In genomic region chr11:53431347-53432056, GRCm38 (mm10) we compare ENCODE assay signal across 8 mouse cellular contexts. TPM values are rescaled to one million over a fixed set of nuclear protein-coding genes. Genes with fewer than 3 reads are reported as not detected.
DNase-seq lines count a peak whose midpoint lies in the region; ATAC-seq and TF ChIP-seq lines count a peak whose summit lies in the region.

No protein-coding gene starts in this region.

- peak; percentile 7 for ATAC-seq in intestine, postnatal 0 days
- peak; percentile 70 for ATAC-seq in midbrain, embryonic 13.5 days

- peaks cover 4% of the 10 kb centered on the region; the same call in 1 of the 2 replicates for H3K4me1 ChIP-seq in cerebellum, adult 2 months (ENCODE audit: control insufficient read depth, insufficient read depth, low read length)
- H3K4me1 ChIP-seq in embryonic fibroblast, embryonic 13.5 days (ENCODE audit: control insufficient read depth, insufficient read depth, low read length) = peaks cover 4% of the 10 kb centered on the region; the same call in 1 of the 2 replicates
- H3K4me1 ChIP-seq in intestine, postnatal 0 days (replicated peaks; ENCODE audit: control insufficient read depth, insufficient read depth, low read length) = peaks cover 5% of the 10 kb centered on the region; the same call in 1 of the 2 replicates
- H3K4me1 ChIP-seq in midbrain, embryonic 13.5 days (replicated peaks) = peaks cover 18% of the 10 kb centered on the region

- H3K9ac ChIP-seq in intestine, postnatal 0 days (ENCODE audit: low read depth, low read length) = no peak overlapping the region; the same call in none of the 2 replicates
- H3K9ac ChIP-seq in midbrain, embryonic 13.5 days (replicated peaks) = peak overlapping the region; percentile 47

- H3K4me3 ChIP-seq in cerebellum, adult 2 months (replicated peaks; ENCODE audit: insufficient read depth, low read depth, low read length) = peak overlapping the region; percentile 89
- H3K4me3 ChIP-seq in C2C12 (ENCODE audit: insufficient read depth, poor library complexity, severe bottlenecking) = peak overlapping the region; percentile 92
- H3K4me3 ChIP-seq in embryonic fibroblast, embryonic 13.5 days (ENCODE audit: insufficient read depth, low read length) = peak overlapping the region; percentile 33
- H3K4me3 ChIP-seq in intestine, postnatal 0 days (ENCODE audit: low read depth, low read length) = peak overlapping the region; percentile 67
- H3K4me3 ChIP-seq in midbrain, embryonic 13.5 days (replicated peaks) = peak overlapping the region; percentile 90

- no peaks in the 10 kb centered on the region for H3K27me3 ChIP-seq in cerebellum, adult 2 months (ENCODE audit: control insufficient read depth, insufficient read depth, low read length)
- peaks cover 5% of the 10 kb centered on the region for H3K27me3 ChIP-seq in C2C12 (ENCODE audit: control insufficient read depth, insufficient read depth, insufficient read length)
- H3K27me3 ChIP-seq in intestine, postnatal 0 days (replicated peaks; ENCODE audit: control insufficient read depth, insufficient read depth, low read length) = no peaks in the 10 kb centered on the region
- no peaks in the 10 kb centered on the region for H3K27me3 ChIP-seq in midbrain, embryonic 13.5 days

- peaks cover 15% of the 10 kb centered on the region for H3K79me3 ChIP-seq in C2C12 (ENCODE audit: low read depth)

- no peaks in the 10 kb centered on the region for H3K9me3 ChIP-seq in intestine, postnatal 0 days (ENCODE audit: control insufficient read depth)
- no peaks in the 10 kb centered on the region for H3K9me3 ChIP-seq in midbrain, embryonic 13.5 days

- peak overlapping the region; percentile 76 for H3K4me2 ChIP-seq in intestine, postnatal 0 days (replicated peaks; ENCODE audit: low read depth)
- H3K4me2 ChIP-seq in midbrain, embryonic 13.5 days (replicated peaks) = peak overlapping the region; percentile 53

- H3K27ac ChIP-seq in cerebellum, adult 2 months (ENCODE audit: insufficient read depth, low read length) = peak overlapping the region; percentile 76
- H3K27ac ChIP-seq in embryonic fibroblast, embryonic 13.5 days (ENCODE audit: insufficient read depth, low read length) = peak overlapping the region; percentile 12; the same call in 1 of the 2 replicates
- peak overlapping the region; percentile 66 for H3K27ac ChIP-seq in intestine, postnatal 0 days (ENCODE audit: low read depth, low read length)
- H3K27ac ChIP-seq in midbrain, embryonic 13.5 days = peak overlapping the region; percentile 25

- TF ChIP-seq POLR2A in cerebellum, adult 2 months (IDR thresholded peaks at IDR 0.05; ENCODE audit: borderline replicate concordance, insufficient read depth, low read length) = peak; percentile 76; the same call in 1 of the 2 replicates
- TF ChIP-seq POLR2A in embryonic fibroblast, embryonic 13.5 days (IDR thresholded peaks at IDR 0.05; ENCODE audit: low read depth, low read length) = no peak

- no peak for TF ChIP-seq CTCF in cerebellum, adult 2 months (IDR thresholded peaks at IDR 0.05; ENCODE audit: borderline replicate concordance, insufficient read depth, low read depth, low read length)
- TF ChIP-seq CTCF in C2C12 (IDR thresholded peaks at IDR 0.05; ENCODE audit: control insufficient read depth, insufficient read depth, insufficient read length) = no peak
- no peak for TF ChIP-seq CTCF in embryonic fibroblast, embryonic 13.5 days (IDR thresholded peaks at IDR 0.05; ENCODE audit: borderline replicate concordance, insufficient read depth, low read length)
- no peak for TF ChIP-seq CTCF in intestine, postnatal 0 days (IDR thresholded peaks at IDR 0.05; ENCODE audit: low read depth)

- 9% methylated on average over 9 of the region's 9 CpGs for WGBS in cerebellum, adult 2 months
- 7% methylated on average over 9 of the region's 9 CpGs for WGBS in intestine, postnatal 0 days
- 21% methylated on average over 9 of the region's 9 CpGs for WGBS in midbrain, embryonic 13.5 days

- DNase-seq in cerebellum, adult 2 months = no peak
- no peak for DNase-seq in cerebellum, adult 11-12 months
- no peak for DNase-seq in ovary, postnatal 10 days (ENCODE audit: low spot score)
- DNase-seq in gastrocnemius, adult 8-10 months (ENCODE audit: low spot score in 2 of 2) = no peak

- peaks cover 26% of the 10 kb centered on the region for H3K79me2 ChIP-seq in C2C12 (ENCODE audit: control insufficient read depth, insufficient read depth)

- no peak overlapping the region for H3ac ChIP-seq in C2C12 (ENCODE audit: control insufficient read depth, insufficient read length, low read depth)

- H3K36me3 ChIP-seq in C2C12 (ENCODE audit: control insufficient read depth, insufficient read depth) = peaks cover 24% of the 10 kb centered on the region
- peaks cover 18% of the 10 kb centered on the region for H3K36me3 ChIP-seq in intestine, postnatal 0 days (ENCODE audit: control insufficient read depth, insufficient read depth)
- H3K36me3 ChIP-seq in midbrain, embryonic 13.5 days = peaks cover 12% of the 10 kb centered on the region

TF ChIP-seq in C2C12, 6 proteins besides CTCF, POLR2A, EP300 and RAD21:
- TF ChIP-seq MAX (IDR thresholded peaks at IDR 0.05) (no peak), MYOG (IDR thresholded peaks at IDR 0.05; ENCODE audit: control insufficient read depth, extremely low read depth, insufficient read length) (no peak), CEBPB (IDR thresholded peaks at IDR 0.05; ENCODE audit: low read depth) (no peak)

RNA-seq across cellular contexts. Expression of gene Gdf9, which starts 0.7 kb away (rescaled TPM):
- 2.2 and 2.5 TPM in 2 replicates for polyA plus RNA-seq in cerebellum, adult 2 months (2012; rRNA removed)
- 0.70 TPM for polyA plus RNA-seq in C2C12 (2012; fragmentation: generic; extraction: Trizol)
- 0.68 and 1.2 TPM in 2 replicates for polyA plus RNA-seq in embryonic fibroblast, embryonic 13.5 days (2011; ENCODE audit: insufficient read length, low read depth, missing spikeins)
- 5.5 and 5.6 TPM in 2 replicates for polyA plus RNA-seq in intestine, postnatal 0 days (2015; fragmentation: Nextera tagmentation; extraction: Ambion mirVana)
- polyA plus RNA-seq in midbrain, embryonic 13.5 days (2015; fragmentation: Nextera tagmentation; extraction: Ambion mirVana) = 3.3 and 3.7 TPM in 2 replicates
- under 1 TPM; 0.27 to 0.56 (median 0.28) TPM for total RNA-seq in gastrocnemius, adult 8-10 months (2022)

RNA-seq across cellular contexts. Expression of gene Uqcrq, which starts 0.9 kb away (rescaled TPM):
- polyA plus RNA-seq in cerebellum, adult 2 months (2012; rRNA removed) = 447 and 454 TPM in 2 replicates
- 664 TPM for polyA plus RNA-seq in C2C12 (2012; fragmentation: generic; extraction: Trizol)
- polyA plus RNA-seq in embryonic fibroblast, embryonic 13.5 days (2011; ENCODE audit: insufficient read length, low read depth, missing spikeins) = 361 and 399 TPM in 2 replicates
- polyA plus RNA-seq in intestine, postnatal 0 days (2015; fragmentation: Nextera tagmentation; extraction: Ambion mirVana) = 2,040 and 2,166 TPM in 2 replicates
- 644 and 672 TPM in 2 replicates for polyA plus RNA-seq in midbrain, embryonic 13.5 days (2015; fragmentation: Nextera tagmentation; extraction: Ambion mirVana)
- 1,000 to 10,000 TPM; 1,108 to 1,285 (median 1,159) TPM for total RNA-seq in gastrocnemius, adult 8-10 months (2022)

RNA-seq across cellular contexts. Expression of gene Leap2, which starts 8.5 kb away (rescaled TPM):
- not detected in 2 replicates for polyA plus RNA-seq in cerebellum, adult 2 months (2012; rRNA removed)
- not detected for polyA plus RNA-seq in C2C12 (2012; fragmentation: generic; extraction: Trizol)
- not detected in 2 replicates for polyA plus RNA-seq in embryonic fibroblast, embryonic 13.5 days (2011; ENCODE audit: insufficient read length, low read depth, missing spikeins)
- 1,325 and 1,459 TPM in 2 replicates for polyA plus RNA-seq in intestine, postnatal 0 days (2015; fragmentation: Nextera tagmentation; extraction: Ambion mirVana)
- polyA plus RNA-seq in midbrain, embryonic 13.5 days (2015; fragmentation: Nextera tagmentation; extraction: Ambion mirVana) = not detected in 2 replicates
- total RNA-seq in gastrocnemius, adult 8-10 months (2022) = not detected

RNA-seq across cellular contexts. Expression of gene Gm10447, which starts 25.4 kb away (rescaled TPM):
- 0.06 TPM in 1 of 2 replicates, not detected in the other for polyA plus RNA-seq in cerebellum, adult 2 months (2012; rRNA removed)
- polyA plus RNA-seq in C2C12 (2012; fragmentation: generic; extraction: Trizol) = not detected
- 0.22 TPM in 1 of 2 replicates, not detected in the other for polyA plus RNA-seq in embryonic fibroblast, embryonic 13.5 days (2011; ENCODE audit: insufficient read length, low read depth, missing spikeins)
- polyA plus RNA-seq in intestine, postnatal 0 days (2015; fragmentation: Nextera tagmentation; extraction: Ambion mirVana) = 0.12 and 0.23 TPM in 2 replicates
- not detected in 2 replicates for polyA plus RNA-seq in midbrain, embryonic 13.5 days (2015; fragmentation: Nextera tagmentation; extraction: Ambion mirVana)
- under 1 TPM in 1 of 4 experiments, not detected in 3; 0.11 TPM for total RNA-seq in gastrocnemius, adult 8-10 months (2022)

RNA-seq across cellular contexts. Expression of gene Shroom1, which starts 25.5 kb away (rescaled TPM):
- 7.7 and 8.8 TPM in 2 replicates for polyA plus RNA-seq in cerebellum, adult 2 months (2012; rRNA removed)
- 0.82 TPM for polyA plus RNA-seq in C2C12 (2012; fragmentation: generic; extraction: Trizol)
- 2.4 and 3.0 TPM in 2 replicates for polyA plus RNA-seq in embryonic fibroblast, embryonic 13.5 days (2011; ENCODE audit: insufficient read length, low read depth, missing spikeins)
- 3.0 and 3.7 TPM in 2 replicates for polyA plus RNA-seq in intestine, postnatal 0 days (2015; fragmentation: Nextera tagmentation; extraction: Ambion mirVana)
- 1.8 and 2.2 TPM in 2 replicates for polyA plus RNA-seq in midbrain, embryonic 13.5 days (2015; fragmentation: Nextera tagmentation; extraction: Ambion mirVana)
- total RNA-seq in gastrocnemius, adult 8-10 months (2022) = 1 to 10 TPM in 1 of 4 experiments, under 1 TPM in 3; 0.29 to 1.2 (median 0.74) TPM

Comparison
In these comparisons a context has a peak if more than half of its experiments do, and no peak if none do; other contexts are left out.
1. H3K27ac ChIP-seq: peak in every context shown above with its lines; median percentile 76 in cerebellum, adult 2 months; 66 in intestine, postnatal 0 days; 25 in midbrain, embryonic 13.5 days; 12 in embryonic fibroblast, embryonic 13.5 days.
2. H3K4me3 ChIP-seq: peak in every context shown above with its lines; median percentile 92 in C2C12; 90 in midbrain, embryonic 13.5 days; 89 in cerebellum, adult 2 months; 67 in intestine, postnatal 0 days; 33 in embryonic fibroblast, embryonic 13.5 days.
3. RNA of gene Leap2, which starts 8.5 kb away (polyA plus RNA-seq): 1,325 to 1,459 TPM in intestine, postnatal 0 days; not detected in cerebellum, adult 2 months, not detected in midbrain, embryonic 13.5 days, not detected in C2C12 (single experiment) and not detected in embryonic fibroblast, embryonic 13.5 days; every median in the first group is over 1,000 times any median in the second.